Mouse (Mus musculus): Measurements from ENCODE around the gene Atp5b. TPM values are rescaled to one million over a fixed set of nuclear protein-coding genes. Genes with fewer than 3 reads are reported as not detected.

Gene Atp5b
- polyA plus RNA-seq, 1 experiment from 2014 or later, result 1,910 TPM

MicroRNAs within 50 kb of the gene (microRNA counts, 519-probe panel; counts per million panel counts)
- not detected for microRNA mmu-miR-677

Small RNA genes within 50 kb of the gene (microRNA-seq; reads per million reads assigned to microRNA genes)
- gene Mir677 (ENCODE audit: borderline number of aligned reads), result 7.4 reads per million, percentile 26 among the genes with 10 or more reads in this experiment

Other genes starting within 250 kb of the Atp5b start
- gene Rdh19, start 233.3 kb upstream of the Atp5b start, polyA plus RNA-seq (2015; fragmentation: Nextera tagmentation; extraction: Ambion mirVana), result not detected in 2 replicates
- not detected in 2 replicates for gene Rdh16f2, start 216.8 kb upstream of the Atp5b start, polyA plus RNA-seq (2015; fragmentation: Nextera tagmentation; extraction: Ambion mirVana)
- gene Rdh7, start 194.5 kb upstream of the Atp5b start, polyA plus RNA-seq (2015; fragmentation: Nextera tagmentation; extraction: Ambion mirVana), result not detected in 2 replicates
- 5.5 and 6.7 TPM in 2 replicates for gene Sdr9c7, start 184.8 kb upstream of the Atp5b start, polyA plus RNA-seq (2015; fragmentation: Nextera tagmentation; extraction: Ambion mirVana)
- 0.38 and 1.1 TPM in 2 replicates for gene Hsd17b6, start 75.7 kb upstream of the Atp5b start, polyA plus RNA-seq (2015; fragmentation: Nextera tagmentation; extraction: Ambion mirVana)
- gene Prim1, start 68.1 kb upstream of the Atp5b start, polyA plus RNA-seq (2015; fragmentation: Nextera tagmentation; extraction: Ambion mirVana), result 65.6 and 68.6 TPM in 2 replicates
- gene Naca, start 47.7 kb upstream of the Atp5b start, polyA plus RNA-seq (2015; fragmentation: Nextera tagmentation; extraction: Ambion mirVana), result 690 and 754 TPM in 2 replicates
- gene Ptges3, start 24.3 kb upstream of the Atp5b start, polyA plus RNA-seq (2015; fragmentation: Nextera tagmentation; extraction: Ambion mirVana), result 453 and 461 TPM in 2 replicates
- gene Baz2a, start 8.3 kb downstream of the Atp5b start, polyA plus RNA-seq (2015; fragmentation: Nextera tagmentation; extraction: Ambion mirVana), result 11.0 and 12.2 TPM in 2 replicates
- 40.1 and 41.6 TPM in 2 replicates for gene Rbms2, start 97.0 kb downstream of the Atp5b start, polyA plus RNA-seq (2015; fragmentation: Nextera tagmentation; extraction: Ambion mirVana)
- 2.0 and 2.5 TPM in 2 replicates for gene Gls2, start 111.2 kb downstream of the Atp5b start, polyA plus RNA-seq (2015; fragmentation: Nextera tagmentation; extraction: Ambion mirVana)
- gene Spryd4, start 128.5 kb downstream of the Atp5b start, polyA plus RNA-seq (2015; fragmentation: Nextera tagmentation; extraction: Ambion mirVana), result 30.8 TPM in 2 replicates
- 0.23 and 0.28 TPM in 2 replicates for gene Mip, start 142.6 kb downstream of the Atp5b start, polyA plus RNA-seq (2015; fragmentation: Nextera tagmentation; extraction: Ambion mirVana)
- gene Timeless, start 148.8 kb downstream of the Atp5b start, polyA plus RNA-seq (2015; fragmentation: Nextera tagmentation; extraction: Ambion mirVana), result 43.8 and 48.1 TPM in 2 replicates
- gene Apon, start 170.8 kb downstream of the Atp5b start, polyA plus RNA-seq (2015; fragmentation: Nextera tagmentation; extraction: Ambion mirVana), result 0.27 TPM in 1 of 2 replicates, not detected in the other
- not detected in 2 replicates for gene Apof, start 185.4 kb downstream of the Atp5b start, polyA plus RNA-seq (2015; fragmentation: Nextera tagmentation; extraction: Ambion mirVana)
- 15.0 and 17.0 TPM in 2 replicates for gene Stat2, start 187.3 kb downstream of the Atp5b start, polyA plus RNA-seq (2015; fragmentation: Nextera tagmentation; extraction: Ambion mirVana)
- gene Il23a, start 215.5 kb downstream of the Atp5b start, polyA plus RNA-seq (2015; fragmentation: Nextera tagmentation; extraction: Ambion mirVana), result 0.35 TPM in 1 of 2 replicates, not detected in the other
- 27.6 and 32.0 TPM in 2 replicates for gene Pan2, start 220.1 kb downstream of the Atp5b start, polyA plus RNA-seq (2015; fragmentation: Nextera tagmentation; extraction: Ambion mirVana)
- gene Cnpy2, start 239.2 kb downstream of the Atp5b start, polyA plus RNA-seq (2015; fragmentation: Nextera tagmentation; extraction: Ambion mirVana), result 319 and 363 TPM in 2 replicates

All from embryonic facial prominence, embryonic 15.5 days (tissue).